Mouse (Mus musculus) cerebellum, adult (tissue): ENCODE measurements at regions not wholly inside any gene's neighbourhood (a gene's known extent, or its start where the extent isn't known, plus 50 kb on each side); places are given as distances from the start of the nearest gene placed in this dataset.
A peak's percentile ranks its signal among the peaks of the same experiment; 100 is the strongest.

ENCODE experiments used
- ATAC-seq: cut with Nextera tagmentation; 2 replicates; pipeline ENCODE4 v1.9.2; 2017; ENCODE audit warnings: mild to moderate bottlenecking, moderate library complexity, mixed read lengths; ENCODE audit not compliant: insufficient number of reproducible peaks, low FRiP score, low TSS enrichment

DNA sequence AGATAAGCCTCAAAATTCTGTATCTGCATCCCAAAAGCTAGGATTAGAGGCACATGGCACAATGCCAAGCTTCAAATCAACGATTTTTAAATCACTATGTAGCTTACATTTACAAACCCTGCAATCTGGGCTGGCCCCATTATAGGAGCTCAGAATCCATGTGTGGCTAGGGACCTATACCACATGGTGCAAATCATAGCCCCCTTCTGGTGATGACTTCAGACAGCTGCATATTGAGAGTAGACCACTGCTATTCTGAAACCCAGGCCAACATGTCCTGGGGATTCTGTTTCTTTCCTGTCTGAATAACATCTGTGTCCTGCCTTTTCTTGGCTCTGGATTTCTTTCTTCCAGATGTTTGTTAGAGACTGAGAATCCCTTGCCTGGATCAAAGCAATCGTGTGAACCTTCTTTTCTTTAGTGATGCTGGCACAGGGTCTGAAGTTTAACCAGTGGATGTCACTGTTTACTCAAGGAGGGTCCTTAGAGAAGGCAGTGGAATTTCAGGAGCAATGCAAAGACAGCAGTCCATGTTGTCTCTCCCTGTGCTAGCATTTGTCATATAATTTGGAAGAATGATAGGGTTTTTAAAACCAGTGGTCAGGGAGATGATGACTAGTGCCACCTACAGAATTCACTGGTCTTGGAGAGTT lies 171.7 kb upstream of the Ghitm start:
- no peak for ATAC-seq

DNA sequence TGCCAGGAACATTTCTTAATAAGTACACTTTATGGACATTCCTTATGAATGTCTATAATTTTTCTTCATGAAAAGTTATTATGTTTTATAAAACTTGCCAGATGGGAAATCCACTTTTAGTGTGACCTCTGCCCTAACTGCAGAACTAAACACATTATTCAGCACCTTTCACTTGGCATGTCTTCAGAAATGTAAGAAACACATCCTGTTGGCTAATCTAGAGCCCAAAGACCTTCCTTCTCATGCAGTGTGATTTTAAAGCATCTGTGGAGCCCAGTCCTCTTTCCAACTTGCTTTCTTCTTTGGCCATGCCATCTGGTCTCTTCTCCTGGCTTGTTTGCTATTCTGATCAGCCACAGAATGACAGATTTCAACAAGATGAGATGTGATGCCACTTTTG lies 163.6 kb upstream of the Ghitm start:
- ATAC-seq, result no peak

DNA sequence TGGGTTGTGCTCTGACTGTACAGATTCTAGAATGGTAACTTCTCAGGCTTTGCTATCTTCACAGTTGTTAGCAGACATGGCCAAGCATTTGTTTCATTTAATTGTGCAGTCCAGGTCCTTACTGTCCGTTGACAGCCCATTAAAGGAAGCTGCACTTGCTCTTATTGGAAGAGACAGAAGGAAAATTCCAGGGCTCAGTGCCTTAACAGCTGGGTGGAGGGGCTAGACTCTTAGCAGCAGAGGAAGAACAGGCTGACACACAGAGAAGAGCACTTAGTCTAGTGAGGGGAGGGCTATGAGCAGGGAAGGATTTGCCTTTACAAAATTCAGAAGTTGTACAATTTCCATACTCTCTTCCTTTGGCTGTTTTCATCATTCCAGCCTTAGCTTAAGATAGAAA lies 161.5 kb upstream of the Ghitm start:
- no peak for ATAC-seq

DNA sequence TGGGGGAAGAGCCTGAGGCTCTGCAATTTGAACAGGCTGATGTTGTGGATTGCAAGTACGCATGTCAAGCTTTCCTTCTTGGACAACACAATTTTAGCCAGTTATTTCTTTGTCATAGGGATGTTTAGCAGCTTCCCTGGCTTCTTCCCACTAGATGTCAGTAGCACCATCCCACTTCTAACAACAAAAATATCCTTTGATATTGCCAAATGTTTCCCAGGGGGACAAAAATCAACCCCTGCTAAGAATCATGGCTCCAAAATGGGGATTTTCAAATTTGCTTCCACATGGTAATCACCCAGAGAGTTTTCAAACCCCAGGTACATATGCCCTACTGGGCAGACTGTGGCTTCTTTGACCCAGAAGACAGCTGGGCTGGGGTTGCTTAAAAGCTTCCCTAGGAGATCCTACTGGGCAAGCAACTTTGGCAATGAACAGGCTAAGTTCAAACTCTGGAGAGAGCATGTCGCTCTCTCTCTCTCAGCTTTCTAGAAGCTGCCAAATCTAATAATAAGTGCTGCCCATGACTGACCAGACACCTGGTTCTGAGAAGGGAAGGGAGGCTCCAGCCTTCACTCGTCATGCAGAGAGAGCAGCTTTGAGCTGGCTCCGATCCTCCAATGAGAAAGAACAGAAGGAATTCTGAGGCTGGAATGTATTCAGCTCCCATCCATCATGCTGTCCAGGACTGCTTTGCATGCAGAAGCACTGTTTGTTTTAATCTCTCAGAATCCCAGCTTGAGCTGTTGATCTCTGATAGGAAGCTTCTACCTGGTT lies 157.2 kb upstream of the Ghitm start:
- peak; percentile 76 for ATAC-seq

DNA sequence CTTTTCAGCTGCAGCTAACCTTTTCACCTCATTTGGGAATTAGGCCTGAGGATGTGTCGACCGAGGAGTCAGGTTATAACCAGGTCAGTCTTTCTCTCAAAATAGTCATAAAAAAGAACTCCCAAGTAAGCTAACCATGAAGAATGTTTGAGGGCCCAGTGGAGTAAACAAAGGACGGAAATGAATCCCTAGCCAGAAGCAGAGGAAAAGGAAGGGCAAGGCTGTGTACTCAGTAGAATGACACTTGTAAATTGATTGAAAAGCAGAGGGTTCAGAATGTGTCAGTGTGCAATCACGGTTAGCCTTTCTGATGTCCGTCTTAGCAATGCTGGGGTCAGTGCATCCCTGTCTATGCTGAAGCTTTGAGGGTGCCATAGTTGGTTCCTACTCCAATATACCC lies 149.3 kb upstream of the Ghitm start:
- ATAC-seq, result no peak

DNA sequence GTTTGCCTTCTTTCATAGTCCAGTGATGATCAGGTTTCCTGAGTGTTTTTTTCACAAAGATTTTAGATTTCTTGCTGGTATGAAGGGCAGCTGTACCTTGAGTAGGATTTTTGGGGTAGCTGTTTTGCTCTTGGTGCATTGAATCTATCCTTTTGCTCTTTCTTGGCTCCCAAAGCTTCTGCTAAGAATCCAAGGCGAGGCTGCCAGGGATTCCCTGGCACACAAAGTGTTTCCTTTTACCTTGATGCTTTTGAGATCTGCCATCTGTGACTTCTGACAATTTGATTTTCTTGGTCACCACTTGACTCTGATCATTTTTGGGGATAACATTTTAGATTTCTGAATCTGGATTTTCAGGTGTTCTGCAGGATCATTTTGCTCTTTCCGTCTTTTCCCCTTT lies 144.3 kb upstream of the Ghitm start:
- no peak for ATAC-seq

DNA sequence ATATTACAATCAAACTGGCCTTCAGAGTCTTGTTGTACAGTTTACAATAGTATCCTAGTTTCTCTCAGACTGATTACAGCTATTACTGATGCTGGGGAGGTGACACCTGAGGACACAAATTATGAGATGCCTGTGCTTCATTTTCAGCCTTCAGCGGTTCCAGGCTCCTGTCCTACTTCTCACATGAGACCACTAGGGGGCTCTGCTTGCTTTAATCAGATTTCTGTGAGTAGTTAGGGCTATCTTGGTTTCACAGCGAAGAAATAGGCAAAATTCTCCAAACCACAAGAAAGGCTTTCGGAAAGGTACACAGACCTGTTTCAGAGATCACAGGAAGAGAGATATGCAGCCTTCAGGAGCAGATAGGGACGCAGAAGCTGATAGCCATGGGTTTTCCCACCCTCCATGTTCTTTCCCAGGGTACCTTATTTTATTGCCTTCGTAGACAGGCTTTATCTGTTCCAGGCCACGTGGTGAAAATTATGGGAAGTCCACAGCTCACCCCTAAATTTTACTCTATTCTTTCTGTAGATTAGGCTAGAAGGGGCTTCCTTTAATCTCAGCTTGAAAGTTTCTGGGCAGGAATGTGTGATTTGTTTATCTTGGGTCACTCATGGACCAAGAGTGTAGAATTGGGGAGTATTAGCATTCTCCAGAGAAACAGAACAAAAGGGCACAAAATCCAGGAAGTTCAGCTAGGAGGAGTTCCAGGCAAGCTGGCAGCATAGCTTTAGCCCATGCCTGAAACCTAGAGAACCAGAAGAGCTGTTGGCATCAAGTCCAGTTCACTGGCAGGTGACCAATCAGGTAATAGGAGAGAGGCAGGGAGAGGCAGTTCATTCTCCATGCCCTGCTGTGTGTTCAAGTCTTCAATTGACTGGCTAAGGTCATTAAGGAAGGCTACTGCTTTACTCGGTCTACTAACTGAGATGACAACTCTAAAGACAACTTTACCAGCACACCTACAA lies 141.9 kb upstream of the Ghitm start:
- peak; percentile 61 for ATAC-seq

DNA sequence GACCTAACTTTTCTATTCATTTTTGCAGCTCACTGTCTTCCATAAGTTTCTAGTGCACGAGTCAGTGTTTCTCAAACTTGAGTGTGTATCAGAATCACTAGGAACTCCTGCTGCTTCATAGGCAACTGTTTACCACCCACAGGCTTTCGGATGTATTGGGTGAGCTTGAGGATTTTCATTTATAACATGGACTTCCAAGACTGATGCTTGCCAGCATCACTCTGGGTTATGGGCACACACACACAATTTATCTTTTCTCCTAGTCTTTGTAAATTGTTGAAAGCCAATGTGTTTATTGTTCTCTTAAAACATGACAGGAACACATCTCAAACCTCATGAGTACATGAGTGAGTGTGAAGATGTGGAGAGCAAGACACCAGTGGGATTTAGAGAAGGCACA lies 137.0 kb upstream of the Ghitm start:
- ATAC-seq, result no peak

DNA sequence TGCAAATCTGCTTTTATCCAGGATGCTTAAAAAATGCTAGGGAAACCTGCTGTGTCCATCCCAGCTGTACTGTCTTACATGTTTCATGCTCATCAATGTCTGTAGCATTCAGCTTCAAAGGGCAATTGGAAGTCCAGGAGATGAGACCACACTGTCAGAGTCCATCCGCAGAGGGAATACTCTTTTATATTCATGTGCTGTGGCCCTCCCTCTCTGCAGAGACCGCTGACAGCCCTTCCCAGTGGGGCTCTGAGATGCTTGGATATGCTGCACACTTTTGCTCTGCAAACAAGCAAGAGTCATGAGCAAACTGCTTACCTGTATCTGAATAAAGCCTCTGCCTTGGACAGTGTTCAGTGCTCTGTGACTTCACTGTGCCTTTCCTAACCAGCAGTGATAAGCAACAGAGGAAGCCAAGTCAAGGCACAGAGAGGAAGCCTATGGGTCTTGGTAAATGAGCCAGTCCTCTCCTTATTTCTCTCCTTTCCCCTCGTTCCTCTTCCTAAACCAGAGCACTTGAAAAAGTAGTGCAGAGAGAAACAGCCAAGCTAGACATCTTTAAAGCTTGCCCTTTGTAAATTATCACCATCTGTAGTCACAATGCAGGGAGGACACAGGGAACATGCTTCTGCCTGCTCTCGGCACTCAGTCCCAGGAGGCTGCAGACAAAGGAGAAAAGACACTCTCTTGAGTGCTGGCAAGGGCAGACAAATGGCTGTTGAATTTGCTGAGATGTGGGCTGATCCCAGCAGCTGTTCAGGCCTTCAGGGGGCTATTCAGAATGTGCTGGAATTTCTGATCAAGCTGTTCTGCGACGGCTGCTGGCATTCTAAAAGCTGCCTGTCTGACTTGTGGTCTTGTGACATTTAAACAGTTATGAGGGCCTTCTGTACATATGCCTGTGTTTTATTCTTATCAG lies 136.2 kb upstream of the Ghitm start:
- no peak for ATAC-seq

DNA sequence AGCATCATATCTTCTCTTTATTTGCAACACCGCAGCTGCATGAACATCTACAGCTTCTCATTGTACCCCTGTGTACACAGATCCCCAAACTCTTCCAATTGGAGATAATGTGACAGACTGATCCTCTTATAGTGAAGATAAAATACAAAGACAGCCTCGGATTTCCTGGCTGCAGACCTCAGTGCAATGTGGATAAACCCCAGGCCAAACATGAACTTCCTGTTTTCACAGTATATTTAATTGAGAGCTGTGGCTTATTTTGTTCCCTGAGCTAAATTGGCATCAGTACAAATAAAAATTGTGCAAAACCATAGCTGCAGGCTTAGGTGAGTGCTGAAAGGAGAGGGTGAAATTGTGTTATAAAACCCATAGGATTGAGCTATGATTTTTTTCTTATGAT lies 134.8 kb upstream of the Ghitm start:
- no peak for ATAC-seq

DNA sequence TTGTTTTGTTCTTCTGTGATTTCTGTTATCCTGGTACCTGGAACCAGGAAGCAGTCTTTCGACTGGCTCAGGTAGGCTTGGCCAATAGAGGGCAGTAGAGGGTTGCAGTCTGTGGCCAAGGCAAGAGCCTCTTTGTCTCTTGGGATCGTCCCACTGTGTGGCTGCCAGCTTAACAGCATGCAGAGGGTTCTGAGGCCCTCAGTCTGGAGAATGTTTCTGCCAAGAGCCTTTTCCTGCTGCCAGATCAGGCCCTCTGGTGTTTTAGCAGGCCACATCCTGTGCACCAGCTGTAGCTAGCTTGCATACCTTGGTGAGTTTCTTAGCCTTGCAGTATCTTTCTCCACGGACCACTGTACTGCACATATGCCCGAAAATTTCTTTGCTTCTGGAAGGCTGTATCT lies 103.6 kb upstream of the Ghitm start:
- peak; percentile 99 for ATAC-seq

DNA sequence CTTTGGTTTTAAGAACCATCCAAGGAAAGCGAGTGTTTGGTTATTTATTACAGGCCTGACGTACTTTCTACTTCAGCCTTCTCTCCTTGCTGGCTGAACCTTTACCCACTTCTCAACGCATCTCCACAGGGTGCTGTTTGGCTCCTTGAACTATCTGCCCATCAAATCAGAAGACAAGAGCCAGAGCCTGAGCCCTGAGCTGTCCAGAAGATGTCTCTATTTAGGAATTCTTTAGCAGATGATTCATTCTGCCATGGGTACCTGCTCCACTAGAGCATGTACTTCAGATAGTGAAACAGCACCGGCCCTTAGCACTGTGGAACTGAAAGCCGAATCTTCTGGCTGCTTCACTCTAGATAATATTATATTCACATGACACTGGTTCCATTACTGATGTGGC lies 102.1 kb upstream of the Ghitm start:
- no peak for ATAC-seq

DNA sequence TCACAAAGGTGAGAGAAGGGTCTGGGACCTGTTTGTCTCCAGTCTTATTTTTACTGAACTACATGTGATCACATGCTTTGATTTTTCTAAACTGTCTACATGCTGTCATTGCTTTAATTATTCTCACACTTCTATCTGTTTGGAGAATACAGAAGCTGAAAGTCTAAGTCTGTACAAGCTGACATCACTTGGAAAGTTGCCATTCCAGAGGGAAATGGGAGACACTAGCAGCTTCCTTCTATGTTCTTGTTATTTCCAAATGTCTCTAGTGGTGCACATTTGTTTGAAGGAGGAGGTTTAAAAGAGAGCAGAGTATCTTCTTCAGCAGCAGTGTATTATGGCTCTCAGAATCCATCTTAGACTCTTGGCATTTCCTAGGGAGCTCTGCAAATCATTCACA lies 73.2 kb upstream of the Ghitm start:
- no peak for ATAC-seq

DNA sequence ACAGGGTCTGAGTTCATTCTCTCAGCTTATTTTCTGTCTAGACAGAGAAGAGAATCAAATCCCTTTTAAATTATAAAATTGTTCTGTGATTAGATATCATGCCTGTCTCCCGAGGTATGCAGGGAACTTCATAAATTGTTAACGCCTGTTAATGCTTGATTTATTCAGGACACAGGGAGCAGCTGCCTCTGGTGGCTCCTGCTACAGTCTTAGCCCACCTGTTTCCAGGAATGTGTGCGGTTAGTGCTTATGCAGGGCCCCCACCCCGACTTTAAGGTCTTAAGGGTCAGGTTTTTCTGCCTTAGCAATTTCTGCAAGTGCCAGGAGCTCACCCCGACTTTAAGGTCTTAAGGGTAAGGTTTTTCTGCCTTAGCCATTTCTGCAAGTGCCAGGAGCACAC lies 54.7 kb upstream of the Ghitm start:
- no peak for ATAC-seq
